ENCODE assay signal across 7 mouse cellular contexts in genomic region chr11:31900736-31901135, GRCm38 (mm10). TPM values are rescaled to one million over a fixed set of nuclear protein-coding genes. Genes with fewer than 3 reads are reported as not detected.
DNase-seq lines count a peak whose midpoint lies in the region; ATAC-seq and TF ChIP-seq lines count a peak whose summit lies in the region.

No protein-coding gene starts in this region.

- no peak for TF ChIP-seq CTCF in layer of hippocampus, adult 2 months (conservative IDR thresholded peaks at IDR 0.05)
- TF ChIP-seq CTCF in brain, embryonic 14.5 days (IDR thresholded peaks at IDR 0.05; ENCODE audit: borderline replicate concordance, extremely low read depth, insufficient read depth, insufficient read length): no peak

- ATAC-seq in liver, embryonic 15.5 days (ENCODE audit: insufficient read depth): no peak

- H3K9me3 ChIP-seq in heart, embryonic 10.5 days: no peaks in the 10 kb centered on the region
- no peaks in the 10 kb centered on the region for H3K9me3 ChIP-seq in liver, embryonic 15.5 days (replicated peaks)

- DNase-seq in layer of hippocampus, adult 2 months (ENCODE audit: low spot score in 2 of 2): no peak
- DNase-seq in layer of hippocampus, postnatal 14 days (ENCODE audit: low spot score in 2 of 2): no peak
- DNase-seq in brain, embryonic 14.5 days (ENCODE audit: low read depth): peak; percentile 12
- DNase-seq in heart, embryonic 10.5 days (ENCODE audit: low spot score): no peak
- no peak for DNase-seq in embryo, embryonic 10 days (ENCODE audit: low spot score)
- no peak for DNase-seq in natural killer cell, adult 2 months (ENCODE audit: low spot score in 2 of 2)

- H3K4me2 ChIP-seq in liver, embryonic 15.5 days: no peak overlapping the region

- H3K4me3 ChIP-seq in layer of hippocampus, adult 2 months: peak overlapping the region; percentile 1; the same call in 1 of the 2 replicates
- H3K4me3 ChIP-seq in heart, embryonic 10.5 days: peak overlapping the region; percentile 31
- H3K4me3 ChIP-seq in liver, embryonic 15.5 days (replicated peaks): no peak overlapping the region

- H3K4me1 ChIP-seq in heart, embryonic 10.5 days: peaks cover 50% of the 10 kb centered on the region
- peaks cover 65% of the 10 kb centered on the region for H3K4me1 ChIP-seq in liver, embryonic 15.5 days (replicated peaks)

- H3K36me3 ChIP-seq in heart, embryonic 10.5 days: no peaks in the 10 kb centered on the region
- peaks cover 65% of the 10 kb centered on the region for H3K36me3 ChIP-seq in liver, embryonic 15.5 days (replicated peaks)

- 11% methylated on average over 1 of the region's 1 CpGs for WGBS in heart, embryonic 10.5 days
- WGBS in liver, embryonic 15.5 days (ENCODE audit: insufficient replicate concordance): 44% methylated on average over 1 of the region's 1 CpGs

- TF ChIP-seq POLR2A in brain, embryonic 14.5 days (IDR thresholded peaks at IDR 0.05; ENCODE audit: borderline replicate concordance, extremely low read depth, insufficient read depth, insufficient read length, poor library complexity, severe bottlenecking): no peak

- peak overlapping the region; percentile 40 for H3K27ac ChIP-seq in layer of hippocampus, adult 2 months
- peak overlapping the region; percentile 88 for H3K27ac ChIP-seq in heart, embryonic 10.5 days
- 0 out of 2 replicates have a peak overlapping the region, but pooled peaks have one; percentile 7 for H3K27ac ChIP-seq in liver, embryonic 15.5 days (replicated peaks)

- no peak overlapping the region for H3K9ac ChIP-seq in liver, embryonic 15.5 days

- H3K27me3 ChIP-seq in heart, embryonic 10.5 days (ENCODE audit: insufficient read depth, poor library complexity, severe bottlenecking): no peaks in the 10 kb centered on the region
- no peaks in the 10 kb centered on the region for H3K27me3 ChIP-seq in liver, embryonic 15.5 days

RNA-seq across cellular contexts. Expression of gene Cpeb4, which starts 28.7 kb away (rescaled TPM):
- 100 to 1,000 TPM; 153 to 156 TPM for total RNA-seq in layer of hippocampus, adult 2 months (2021)
- 100 to 1,000 TPM; 125 to 140 TPM for total RNA-seq in layer of hippocampus, postnatal 14 days (2021)
- polyA plus RNA-seq in brain, embryonic 14.5 days (2012; rRNA removed): 29.0 and 41.5 TPM in 2 replicates
- 5.4 and 8.3 TPM in 2 replicates for polyA plus RNA-seq in heart, embryonic 10.5 days (2016; fragmentation: Nextera tagmentation; extraction: Ambion mirVana)
- 19.0 and 19.1 TPM in 2 replicates for polyA plus RNA-seq in liver, embryonic 15.5 days (2015; fragmentation: Nextera tagmentation; extraction: Ambion mirVana)

Comparison
In these comparisons a context has a peak if more than half of its experiments do, and no peak if none do; other contexts are left out.
1. H3K27ac ChIP-seq: peak in every context shown above with its lines; median percentile 88 in heart, embryonic 10.5 days; 40 in layer of hippocampus, adult 2 months; 7 in liver, embryonic 15.5 days.